Mouse (Mus musculus) adrenal gland, adult 8-10 months (tissue): ENCODE measurements around the gene 4930432K21Rik. TPM values are rescaled to one million over a fixed set of nuclear protein-coding genes. Genes with fewer than 3 reads are reported as not detected.

Source experiments
- DNase-seq: peaks from one replicate; pipeline ENCODE4 v3.0.0; 2022
- microRNA-seq, 2 experiments: library from miRNA; unstranded; fragments of <30 nt; microRNA quantifications; one replicate each; pipeline ENCODE4 v1.2.0; 2022
- total RNA-seq, 4 experiments: library from RNA; stranded (reverse); gene quantifications; 2 replicates each; pipeline ENCODE4 v1.2.4; 2022

The 4930432K21Rik gene
- total RNA-seq, 4 experiments from 2014 or later: 0.38 to 0.81 (median 0.40) TPM

DNA sequence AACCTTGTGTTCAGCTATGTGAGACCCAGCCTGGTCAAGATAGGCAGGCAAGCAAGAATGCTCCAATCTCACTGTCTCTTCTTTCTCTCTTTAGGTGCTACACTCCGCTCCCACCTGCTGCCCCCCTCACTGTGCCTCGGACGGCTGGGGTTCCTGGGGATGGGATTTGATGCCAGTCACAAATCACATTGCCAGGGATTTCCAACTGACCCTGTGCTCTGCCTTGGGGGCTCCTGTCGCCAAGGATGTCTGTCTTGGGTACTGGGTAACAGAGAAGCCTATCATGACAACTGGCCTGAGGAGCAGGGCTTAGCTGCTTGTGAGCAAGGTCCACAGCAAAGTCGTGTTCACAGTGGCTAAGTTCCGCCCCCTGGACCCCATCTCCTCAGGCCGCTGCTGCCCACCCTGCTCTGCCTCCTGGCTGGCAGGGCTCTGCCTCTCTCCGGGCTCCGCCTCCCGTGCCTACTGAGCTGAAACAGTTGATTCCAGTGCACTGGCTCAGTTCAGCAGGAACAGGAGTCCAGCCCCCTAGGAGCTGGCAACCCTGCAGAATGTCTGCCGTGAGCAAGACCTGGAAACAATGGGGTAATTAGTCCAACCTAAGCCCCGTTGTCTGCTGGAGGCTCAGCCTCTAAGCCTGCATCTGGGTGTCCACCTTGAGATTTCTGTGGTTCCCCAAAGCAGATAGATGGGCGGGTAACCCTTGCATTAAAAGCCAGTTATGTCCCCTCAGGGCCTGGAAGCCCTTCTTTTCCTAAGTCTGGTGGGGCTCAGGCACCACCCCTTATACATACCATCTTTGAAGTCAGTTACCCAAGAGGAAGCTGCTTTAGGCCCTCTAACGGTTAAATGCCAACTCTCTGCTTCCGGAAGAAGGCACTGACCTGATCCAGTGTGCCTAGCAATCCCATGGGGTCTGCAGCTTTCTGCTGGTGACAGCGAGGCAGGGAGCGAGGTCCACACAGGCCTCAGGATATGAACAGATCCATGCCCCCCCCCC lies 60.9 kb downstream of the 4930432K21Rik start:
- no peak for DNase-seq

GRCm38 (mm10) chr8:84210167-84210791 lies 62.5 kb downstream of the 4930432K21Rik start:
- DNase-seq: peak; percentile 68

DNA sequence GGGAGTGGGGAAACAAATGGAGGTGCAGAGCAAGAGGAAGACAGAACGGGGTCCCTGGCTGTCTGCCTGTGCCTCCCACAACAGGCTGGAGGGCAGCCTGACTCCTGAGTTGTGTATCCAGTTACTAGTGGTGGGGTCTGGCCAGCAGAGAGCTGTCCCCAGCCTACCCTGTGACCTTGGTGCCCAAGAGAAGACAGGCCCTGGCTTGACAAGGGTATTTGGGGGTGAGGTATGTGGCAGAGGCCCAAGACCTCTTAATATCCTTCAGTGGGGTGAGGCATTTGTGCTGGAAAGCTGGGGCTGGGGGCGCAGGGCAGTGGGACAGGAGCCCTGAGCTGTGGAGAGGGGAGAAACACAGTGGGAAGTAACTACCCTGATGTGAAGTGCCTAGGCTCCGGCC lies 63.4 kb downstream of the 4930432K21Rik start:
- no peak for DNase-seq

GRCm38 (mm10) chr8:84211881-84212563 lies 64.2 kb downstream of the 4930432K21Rik start:
- DNase-seq: no peak

- DNase-seq: no peak
Observed at GRCm38 (mm10) chr8:84213277-84213676, 65.5 kb downstream of the 4930432K21Rik start.

DNA sequence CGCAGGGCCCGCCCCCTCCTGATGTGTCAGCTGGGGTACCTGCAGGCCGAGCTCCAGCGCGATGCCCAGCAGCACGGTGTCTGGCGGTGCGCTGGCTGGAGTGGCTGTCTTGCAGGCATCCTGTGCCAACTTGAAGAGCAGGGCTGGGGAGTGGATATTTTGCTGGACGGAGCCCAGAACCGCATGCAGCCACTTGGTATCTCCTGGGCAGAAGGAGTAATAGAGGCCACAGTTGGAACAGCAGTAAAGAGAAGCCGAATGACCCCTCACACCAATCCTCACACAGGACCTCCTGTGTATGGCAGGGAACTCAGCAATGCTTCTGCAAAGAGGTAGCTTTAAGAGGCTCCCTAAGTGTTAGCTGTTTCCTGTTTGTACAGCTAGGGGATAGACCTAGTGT lies 69.4 kb downstream of the 4930432K21Rik start:
- DNase-seq: no peak

- DNase-seq: no peak
Observed at GRCm38 (mm10) chr8:84218143-84218542, 70.3 kb downstream of the 4930432K21Rik start.

DNA sequence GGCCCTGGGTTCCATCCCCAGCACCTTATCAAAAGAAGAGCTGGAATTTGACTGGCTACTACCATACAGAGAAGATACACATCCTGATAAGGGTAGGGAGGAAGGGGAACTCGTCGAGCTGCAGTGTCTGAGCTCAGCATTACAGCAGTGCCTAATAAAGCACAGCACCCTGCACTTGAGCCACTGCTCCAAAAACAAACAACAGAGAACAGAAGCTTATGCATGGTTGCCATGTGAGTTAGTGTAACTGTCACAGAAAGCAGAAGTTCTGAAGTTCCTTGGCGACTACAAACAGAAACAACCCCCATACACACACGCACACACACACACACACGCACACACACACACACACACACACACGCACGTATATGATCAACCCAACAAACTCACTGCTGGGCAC lies 72.3 kb downstream of the 4930432K21Rik start:
- no peak for DNase-seq

Small RNA genes within 50 kb of the gene (microRNA-seq; reads per million reads assigned to microRNA genes)
- gene Gm25110 (0 reads per million in 2 experiments), gene Mir181c (753 to 1,002 reads per million in 2 experiments), gene Mir181d (565 to 828 reads per million in 2 experiments), gene Mir23a (29,880 to 45,921 reads per million in 2 experiments), gene Mir24-2 (0 reads per million in 2 experiments), gene Mir27a (711 to 1,323 reads per million in 2 experiments), gene Mir3074-2 (0 reads per million in 2 experiments)

Other genes with a start within 250 kb of the 4930432K21Rik start
- gene Adgrl1, start 247.9 kb upstream of the 4930432K21Rik start, total RNA-seq: 100 to 1,000 TPM in 3 of 4 experiments, 10 to 100 TPM in 1; 90.5 to 113 (median 105) TPM
- gene Gm10644, start 192.8 kb upstream of the 4930432K21Rik start, total RNA-seq: 1 to 10 TPM; 1.5 to 2.2 (median 1.9) TPM
- gene Asf1b, start 192.5 kb upstream of the 4930432K21Rik start, total RNA-seq: 1 to 10 TPM; 1.1 to 2.7 (median 1.8) TPM
- 100 to 1,000 TPM; 240 to 263 (median 253) TPM for gene Prkaca, start 175.0 kb upstream of the 4930432K21Rik start, total RNA-seq
- gene Samd1, start 150.4 kb upstream of the 4930432K21Rik start, total RNA-seq: 10 to 100 TPM; 27.4 to 44.2 (median 34.9) TPM
- gene 1700067K01Rik, start 146.5 kb upstream of the 4930432K21Rik start, total RNA-seq: under 1 TPM in 2 of 4 experiments, not detected in 2; 0.49 TPM
- under 1 TPM in 2 of 4 experiments, not detected in 2; 0.62 to 0.77 TPM for gene 2210011C24Rik, start 135.9 kb upstream of the 4930432K21Rik start, total RNA-seq
- gene Palm3, start 126.6 kb upstream of the 4930432K21Rik start, total RNA-seq: 1 to 10 TPM in 3 of 4 experiments, under 1 TPM in 1; 0.70 to 3.9 (median 2.3) TPM
- 1 to 10 TPM; 1.9 to 3.1 (median 2.8) TPM for gene Il27ra, start 105.4 kb upstream of the 4930432K21Rik start, total RNA-seq
- gene Rln3, start 103.0 kb upstream of the 4930432K21Rik start, total RNA-seq: not detected
- gene Gm10643, start 82.9 kb upstream of the 4930432K21Rik start, total RNA-seq: 1 to 10 TPM; 2.9 to 5.9 (median 4.2) TPM
- 10 to 100 TPM; 16.8 to 25.2 (median 20.5) TPM for gene Rfx1, start 81.2 kb upstream of the 4930432K21Rik start, total RNA-seq
- 10 to 100 TPM; 18.3 to 27.1 (median 23.8) TPM for gene Dcaf15, start 43.3 kb upstream of the 4930432K21Rik start, total RNA-seq
- under 1 TPM; 0.10 to 0.86 (median 0.34) TPM for gene Podnl1, start 22.0 kb upstream of the 4930432K21Rik start, total RNA-seq
- 10 to 100 TPM; 33.9 to 51.2 (median 40.3) TPM for gene Cc2d1a, start 89 bp upstream of the 4930432K21Rik start, total RNA-seq
- gene Nanos3, start 37.2 kb downstream of the 4930432K21Rik start, total RNA-seq: 1 to 10 TPM in 2 of 4 experiments, under 1 TPM in 2; 0.75 to 2.9 (median 1.2) TPM
- 10 to 100 TPM; 36.2 to 53.9 (median 48.0) TPM for gene Zswim4, start 89.0 kb downstream of the 4930432K21Rik start, total RNA-seq
- gene D8Ertd738e, start 101.7 kb downstream of the 4930432K21Rik start, total RNA-seq: 100 to 1,000 TPM; 171 to 296 (median 225) TPM
- 10 to 100 TPM; 26.9 to 52.8 (median 51.6) TPM for gene Mri1, start 109.3 kb downstream of the 4930432K21Rik start, total RNA-seq
- 10 to 100 TPM; 21.5 to 27.7 (median 24.6) TPM for gene Ccdc130, start 122.4 kb downstream of the 4930432K21Rik start, total RNA-seq
- 10 to 100 TPM in 3 of 4 experiments, 1 to 10 TPM in 1; 6.3 to 18.1 (median 11.8) TPM for gene Cacna1a, start 240.4 kb downstream of the 4930432K21Rik start, total RNA-seq